Comparison of ENCODE assay signal across 21 mouse cellular contexts in the genomic region with DNA sequence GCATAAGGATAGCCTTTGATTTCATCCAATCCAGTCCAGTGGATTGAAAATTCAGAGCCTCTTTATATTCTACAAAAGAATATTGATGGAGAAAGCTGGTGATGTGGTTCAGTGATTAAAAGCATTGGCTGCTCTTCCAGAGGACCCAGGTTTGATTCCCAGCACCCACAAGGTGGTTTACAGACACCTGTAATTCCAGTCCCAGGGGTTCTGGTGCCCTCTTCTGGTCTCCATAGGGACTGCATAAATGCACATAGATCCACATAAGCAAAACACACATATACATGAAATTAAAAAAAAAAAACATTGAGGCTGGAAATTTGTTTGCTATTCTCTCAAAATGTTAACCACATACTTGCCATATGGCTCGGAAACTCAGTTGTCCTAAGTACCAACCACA. TPM values are rescaled to one million over a fixed set of nuclear protein-coding genes. Genes with fewer than 3 reads are reported as not detected.
DNase-seq lines count a peak whose midpoint lies in the region; ATAC-seq and TF ChIP-seq lines count a peak whose summit lies in the region.
"Had no signal": no experiment of that assay in that cellular context is flagged by ENCODE, and none has a peak within 500 bp of the region (broad histone marks: within the 10 kb centered on the region; RNA-seq: fewer than 3 reads in every experiment).

No protein-coding gene starts in this region.

- H3K9me3 ChIP-seq in hindbrain, postnatal 0 days (ENCODE audit: low read length) = no peaks in the 10 kb centered on the region
- peaks cover 2% of the 10 kb centered on the region; the same call in 1 of the 2 replicates for H3K9me3 ChIP-seq in hindbrain, embryonic 10.5 days
- no peaks in the 10 kb centered on the region for H3K9me3 ChIP-seq in lung, embryonic 14.5 days (ENCODE audit: low read depth, low read length)
- H3K9me3 ChIP-seq: heart, embryonic 15.5 days; liver, embryonic 15.5 days; neural tube, embryonic 15.5 days had no signal

- H3K36me3 ChIP-seq in hindbrain, postnatal 0 days (ENCODE audit: insufficient read depth, low read length) = no peaks in the 10 kb centered on the region
- no peaks in the 10 kb centered on the region for H3K36me3 ChIP-seq in hindbrain, embryonic 10.5 days
- H3K36me3 ChIP-seq in lung, embryonic 14.5 days (ENCODE audit: insufficient read depth) = no peaks in the 10 kb centered on the region
- H3K36me3 ChIP-seq: heart, embryonic 15.5 days; limb, embryonic 10.5 days; liver, embryonic 15.5 days; neural tube, embryonic 15.5 days had no signal

- no peak overlapping the region for H3K4me3 ChIP-seq in hindbrain, postnatal 0 days (ENCODE audit: low read length)
- H3K4me3 ChIP-seq in hindbrain, embryonic 10.5 days = no peak overlapping the region
- no peak overlapping the region for H3K4me3 ChIP-seq in lung, embryonic 14.5 days (ENCODE audit: low read depth, low read length)
- H3K4me3 ChIP-seq: heart, embryonic 15.5 days; limb, embryonic 10.5 days; liver, embryonic 15.5 days; megakaryocyte, embryonic 14.5 days; neural tube, embryonic 15.5 days had no signal

- H3K27ac ChIP-seq in hindbrain, postnatal 0 days = no peak overlapping the region
- H3K27ac ChIP-seq in hindbrain, embryonic 10.5 days = no peak overlapping the region
- H3K27ac ChIP-seq in lung, embryonic 14.5 days (ENCODE audit: low read depth) = no peak overlapping the region
- H3K27ac ChIP-seq: heart, embryonic 15.5 days; limb, embryonic 10.5 days; liver, embryonic 15.5 days; neural tube, embryonic 15.5 days had no signal

- no peaks in the 10 kb centered on the region for H3K4me1 ChIP-seq in hindbrain, postnatal 0 days (ENCODE audit: insufficient read depth, low read length)
- peaks cover 17% of the 10 kb centered on the region for H3K4me1 ChIP-seq in hindbrain, embryonic 10.5 days (replicated peaks)
- H3K4me1 ChIP-seq in lung, embryonic 14.5 days (ENCODE audit: insufficient read depth) = no peaks in the 10 kb centered on the region
- H3K4me1 ChIP-seq: limb, embryonic 10.5 days; liver, embryonic 15.5 days had no signal

- H3K27me3 ChIP-seq in hindbrain, postnatal 0 days (ENCODE audit: insufficient read depth, low read length) = no peaks in the 10 kb centered on the region
- H3K27me3 ChIP-seq in hindbrain, embryonic 10.5 days (ENCODE audit: insufficient read depth, poor library complexity, severe bottlenecking) = no peaks in the 10 kb centered on the region
- no peaks in the 10 kb centered on the region for H3K27me3 ChIP-seq in lung, embryonic 14.5 days (ENCODE audit: insufficient read depth, low read length)
- H3K27me3 ChIP-seq: heart, embryonic 15.5 days; liver, embryonic 15.5 days; neural tube, embryonic 15.5 days had no signal

- no peak for DNase-seq in hindbrain, postnatal 0 days (ENCODE audit: low spot score)
- no peak for DNase-seq in hindbrain, embryonic 10.5 days (ENCODE audit: low spot score)
- no peak for DNase-seq in lung, embryonic 14.5 days
- DNase-seq in lung, postnatal 25 days (ENCODE audit: low spot score) = no peak
- peak; percentile 23 to 32 for DNase-seq in B cell, adult 2 months
- DNase-seq in ZHBTc4 (ENCODE audit: low read depth, low spot score) = peak; percentile 26
- DNase-seq in testis, postnatal 14 days (ENCODE audit: low spot score) = no peak
- no peak for DNase-seq in right cerebral cortex, postnatal 36 days (ENCODE audit: low spot score in 2 of 2)
- DNase-seq: adrenal gland, adult 8-10 months; cerebellum, adult 18-20 months; gastrocnemius, postnatal 36 days; kidney, adult 11 months; kidney, postnatal 4 days; layer of hippocampus, postnatal 36 days; retina, postnatal 1 day; spleen, adult 18-20 months had no signal

- no peak for ATAC-seq in hindbrain, postnatal 0 days
- ATAC-seq in lung, embryonic 14.5 days (ENCODE audit: insufficient read depth) = no peak

- H3K9ac ChIP-seq in hindbrain, postnatal 0 days (replicated peaks; ENCODE audit: low read length) = no peak overlapping the region
- H3K9ac ChIP-seq in lung, embryonic 14.5 days = no peak overlapping the region
- H3K9ac ChIP-seq: heart, embryonic 15.5 days; liver, embryonic 15.5 days; neural tube, embryonic 15.5 days had no signal

- TF ChIP-seq CTCF in hindbrain, postnatal 0 days (IDR thresholded peaks at IDR 0.05; ENCODE audit: low read depth) = peak; percentile 31; the same call in 1 of the 2 replicates
- 0 out of 2 replicates have a peak, but pooled peaks have one; percentile 13 for TF ChIP-seq CTCF in lung, embryonic 14.5 days (IDR thresholded peaks at IDR 0.05; ENCODE audit: low read depth)

- H3K4me2 ChIP-seq in hindbrain, postnatal 0 days (ENCODE audit: low read depth, low read length) = no peak overlapping the region
- H3K4me2 ChIP-seq in lung, embryonic 14.5 days = no peak overlapping the region
- H3K4me2 ChIP-seq: heart, embryonic 15.5 days; liver, embryonic 15.5 days; neural tube, embryonic 15.5 days had no signal

- 100% methylated on average over 1 of the region's 1 CpGs for WGBS in hindbrain, postnatal 0 days
- 94% methylated on average over 1 of the region's 1 CpGs for WGBS in hindbrain, embryonic 10.5 days
- WGBS in lung, embryonic 14.5 days = 91% methylated on average over 1 of the region's 1 CpGs

RNA-seq across cellular contexts. Expression of a gene that starts 26.3 kb away (rescaled TPM):
- 2.0 and 3.1 TPM in 2 replicates for total RNA-seq in hindbrain, postnatal 0 days (2014; rRNA removed)
- polyA plus RNA-seq in hindbrain, postnatal 0 days (2015; fragmentation: Nextera tagmentation; extraction: Ambion mirVana) = 2.5 and 3.3 TPM in 2 replicates
- polyA plus RNA-seq in hindbrain, embryonic 10.5 days (2016; fragmentation: Nextera tagmentation; extraction: Ambion mirVana) = 2.1 and 2.4 TPM in 2 replicates
- polyA plus RNA-seq in lung, embryonic 14.5 days (2014; fragmentation: Nextera tagmentation; extraction: Ambion mirVana) = 5.3 and 6.7 TPM in 2 replicates

Comparison
In these comparisons a context has a peak if more than half of its experiments do, and no peak if none do; other contexts are left out.
1. DNase-seq: peak in B cell, adult 2 months (2 of 2) and ZHBTc4 (single experiment); none in hindbrain, postnatal 0 days (single experiment), hindbrain, embryonic 10.5 days (single experiment), lung, embryonic 14.5 days (single experiment), lung, postnatal 25 days (single experiment), testis, postnatal 14 days (single experiment) and right cerebral cortex, postnatal 36 days (0 of 2).